Mouse (Mus musculus) intestine, embryonic 15.5 days (tissue): ENCODE measurements at regions not wholly inside any gene's neighbourhood (a gene's known extent, or its start where the extent isn't known, plus 50 kb on each side); places are given as distances from the start of the nearest gene placed in this dataset.

Experiments
- ATAC-seq: fragments of 200-750 bp; cut with Nextera tagmentation; 2 replicates; pipeline ENCODE4 v1.8.0; 2017; ENCODE audit warnings: moderate TSS enrichment, moderate library complexity
- H3K27ac ChIP-seq: fragments of 300-500 bp; sonication (generic); 2 replicates; pipeline ENCODE4 v1.5.1; 2015; ENCODE audit warnings: mild to moderate bottlenecking, inconsistent platforms
- H3K27me3 ChIP-seq: fragments of 300-500 bp; sonication (generic); replicated peaks from 2 replicates; pipeline ENCODE4 v1.6.1; 2015; ENCODE audit warnings: inconsistent platforms
- H3K36me3 ChIP-seq: fragments of 300-500 bp; sonication (generic); 2 replicates; pipeline ENCODE4 v1.6.1; 2015; ENCODE audit warnings: inconsistent platforms
- H3K4me1 ChIP-seq: fragments of 300-500 bp; sonication (generic); replicated peaks from 2 replicates; pipeline ENCODE4 v1.6.1; 2015; ENCODE audit warnings: inconsistent platforms
- H3K4me2 ChIP-seq: fragments of 300-500 bp; sonication (generic); replicated peaks from 2 replicates; pipeline ENCODE4 v1.6.1; 2015; ENCODE audit warnings: mild to moderate bottlenecking, inconsistent platforms
- H3K4me3 ChIP-seq: fragments of 300-500 bp; sonication (generic); replicated peaks from 2 replicates; pipeline ENCODE4 v1.5.1; 2015; ENCODE audit warnings: inconsistent platforms
- H3K9ac ChIP-seq: fragments of 300-500 bp; sonication (generic); 2 replicates; pipeline ENCODE4 v1.6.1; 2015; ENCODE audit warnings: inconsistent platforms
- H3K9me3 ChIP-seq: fragments of 300-500 bp; sonication (generic); 2 replicates; pipeline ENCODE4 v1.6.1; 2016; ENCODE audit warnings: inconsistent platforms
- WGBS: fragments of 180-500 bp; shearing (Covaris S2); methylation state at CpG from one replicate; pipeline ENCODE4 v1.1.7; 2015; 5-methylcytosine and 5-hydroxymethylcytosine counted together

DNA sequence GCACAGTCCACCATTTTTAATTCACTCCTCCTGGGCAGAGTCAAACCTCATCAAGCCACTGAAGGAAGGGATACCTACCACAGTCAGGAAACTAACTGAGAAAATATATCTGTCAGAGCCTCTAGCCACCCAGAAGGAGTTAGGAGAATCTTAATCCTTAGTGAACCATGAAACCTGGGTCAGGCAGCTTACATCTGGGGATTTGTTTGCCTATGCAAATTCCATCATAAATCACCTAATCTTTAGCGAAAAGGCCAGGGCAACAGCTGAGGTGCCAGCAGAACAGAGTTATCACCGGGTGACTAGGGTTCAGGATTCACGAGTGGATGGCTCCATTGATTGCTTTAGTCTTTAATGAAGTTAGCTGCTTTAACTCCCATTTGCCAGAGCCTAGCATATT is 619.3 kb downstream of the Slc22a22 start:
- WGBS = 12% methylated on average over 3 of the region's 3 CpGs
- Histone ChIP-seq H3K27ac (no peak overlapping the region), H3K4me3 (no peak overlapping the region), H3K9ac (no peak overlapping the region), H3K27me3 (no peaks in the 10 kb centered on the region), H3K4me1 (no peaks in the 10 kb centered on the region), H3K9me3 (no peaks in the 10 kb centered on the region), H3K36me3 (no peaks in the 10 kb centered on the region), H3K4me2 (no peak overlapping the region)
- ATAC-seq = no peak

DNA sequence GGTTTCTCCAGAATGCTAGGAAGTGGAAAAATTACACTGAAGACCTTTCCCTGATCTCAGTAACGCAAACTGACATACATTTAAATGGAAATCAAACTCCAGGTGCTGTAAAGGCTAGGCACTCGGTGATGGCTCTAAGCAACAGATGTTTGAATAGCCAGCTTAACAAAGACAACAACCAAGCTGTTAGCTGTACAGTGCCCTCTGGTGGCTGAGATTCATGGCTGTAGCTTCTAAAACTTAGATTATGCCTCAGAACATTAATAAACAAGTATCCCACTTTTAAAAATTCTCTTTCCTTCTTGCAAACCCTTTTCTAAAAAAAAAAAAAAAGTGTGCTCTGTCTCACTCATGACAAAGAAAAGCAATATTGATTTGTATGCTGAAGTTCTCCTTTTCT is 621.4 kb downstream of the Slc22a22 start:
- peak; percentile 43; the same call in 1 of the 2 replicates for ATAC-seq
- WGBS = 15% methylated on average over 2 of the region's 2 CpGs

DNA sequence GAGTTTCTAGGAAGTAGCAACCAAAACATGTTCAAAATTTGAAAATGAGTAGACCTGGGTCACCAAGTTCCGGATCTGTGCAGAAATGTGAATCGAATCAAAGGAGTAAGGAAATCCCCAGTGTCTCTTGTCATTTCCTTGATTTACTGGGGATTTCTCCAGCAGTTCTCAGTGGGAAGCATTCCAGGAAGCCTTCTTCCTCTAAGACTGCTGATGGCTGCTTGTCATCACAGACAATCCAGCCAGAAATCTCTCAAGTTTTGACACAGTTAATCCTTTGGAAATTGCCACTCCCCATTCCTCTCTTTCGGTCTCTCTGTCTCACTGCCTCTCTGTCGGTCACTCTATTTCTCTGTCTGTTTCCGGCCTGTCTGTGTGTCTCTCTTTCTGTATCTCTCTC is 624.3 kb downstream of the Slc22a22 start:
- no peak overlapping the region for H3K4me2 ChIP-seq
- no peak overlapping the region for H3K4me3 ChIP-seq

More for the DNA sequence above, 621.4 kb downstream of the Slc22a22 start:
- H3K27ac ChIP-seq = no peak overlapping the region
- no peaks in the 10 kb centered on the region for H3K36me3 ChIP-seq
- no peak overlapping the region for H3K9ac ChIP-seq
- no peak overlapping the region for H3K4me2 ChIP-seq
- H3K27me3 ChIP-seq = no peaks in the 10 kb centered on the region
- H3K4me1 ChIP-seq = no peaks in the 10 kb centered on the region
- H3K4me3 ChIP-seq = no peak overlapping the region
- H3K9me3 ChIP-seq = no peaks in the 10 kb centered on the region

DNA sequence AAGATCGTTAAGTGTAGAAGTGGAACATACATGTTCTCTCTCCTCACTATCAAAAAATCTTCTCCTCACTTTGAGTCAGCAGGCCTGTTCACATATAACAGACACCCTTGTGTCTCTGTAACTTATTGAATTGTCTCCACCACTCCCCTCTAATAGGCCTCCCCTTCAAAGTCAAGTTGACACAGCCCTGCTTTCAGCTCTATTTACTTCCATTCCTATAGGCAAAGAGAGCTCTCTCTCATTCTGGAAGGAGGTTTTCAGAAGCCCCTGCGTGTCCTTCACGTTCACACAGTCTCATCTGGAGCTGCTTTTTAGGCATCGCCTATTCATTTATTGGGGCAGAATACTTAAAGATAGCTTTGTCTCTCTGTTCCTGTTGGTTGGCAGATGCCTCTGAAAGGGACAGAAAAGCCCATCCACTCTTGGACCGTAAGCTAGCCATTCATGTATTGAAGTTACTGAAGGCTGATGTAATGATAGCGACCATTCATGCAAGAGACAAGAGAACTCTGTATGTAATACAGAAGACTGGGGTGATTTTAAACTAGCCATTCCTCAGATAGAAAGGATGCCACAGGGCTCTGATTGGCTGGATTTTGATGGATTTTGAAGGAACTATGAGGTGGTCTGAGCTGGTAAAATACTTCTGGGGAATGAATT is 629.8 kb downstream of the Slc22a22 start:
- H3K27ac ChIP-seq = no peak overlapping the region
- ATAC-seq = no peak
- H3K36me3 ChIP-seq = no peaks in the 10 kb centered on the region
- H3K27me3 ChIP-seq = no peaks in the 10 kb centered on the region
- H3K9ac ChIP-seq = no peak overlapping the region
- no peaks in the 10 kb centered on the region for H3K4me1 ChIP-seq
- no peak overlapping the region for H3K4me3 ChIP-seq
- no peak overlapping the region for H3K4me2 ChIP-seq
- no peaks in the 10 kb centered on the region for H3K9me3 ChIP-seq
- 85% methylated on average over 6 of the region's 6 CpGs for WGBS

More for the DNA sequence above, 624.3 kb downstream of the Slc22a22 start:
- Histone ChIP-seq H3K9ac (no peak overlapping the region), H3K36me3 (no peaks in the 10 kb centered on the region), H3K27me3 (no peaks in the 10 kb centered on the region), H3K27ac (no peak overlapping the region), H3K4me1 (no peaks in the 10 kb centered on the region), H3K9me3 (no peaks in the 10 kb centered on the region)
- no peak for ATAC-seq
- WGBS = 73% methylated on average over 5 of the region's 5 CpGs

DNA sequence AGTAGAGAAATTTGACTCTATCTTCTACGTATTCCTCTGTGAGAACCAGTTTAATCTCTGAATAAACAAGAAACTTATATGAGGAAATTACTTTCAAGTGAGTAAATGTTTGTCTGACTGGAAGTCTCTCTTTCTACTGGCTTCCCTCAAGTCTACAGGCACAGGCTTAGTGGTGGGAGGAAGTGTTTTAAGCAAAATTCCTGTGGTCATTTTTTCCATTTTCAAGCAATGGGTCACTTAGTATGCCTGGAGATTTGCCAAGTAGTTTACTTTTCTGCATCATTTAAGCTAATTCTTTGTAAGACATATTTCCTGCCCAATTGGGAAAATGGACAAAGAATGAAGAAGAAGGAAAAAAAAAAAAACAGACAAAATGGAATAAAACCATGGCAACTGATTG is 632.9 kb downstream of the Slc22a22 start:
- no peaks in the 10 kb centered on the region for H3K27me3 ChIP-seq
- no peaks in the 10 kb centered on the region for H3K4me1 ChIP-seq
- H3K36me3 ChIP-seq = no peaks in the 10 kb centered on the region
- no peak overlapping the region for H3K4me3 ChIP-seq
- no peak overlapping the region for H3K27ac ChIP-seq
- ATAC-seq = no peak
- 37% methylated on average over 1 of the region's 1 CpGs for WGBS
- no peak overlapping the region for H3K4me2 ChIP-seq
- H3K9me3 ChIP-seq = no peaks in the 10 kb centered on the region
- no peak overlapping the region for H3K9ac ChIP-seq

DNA sequence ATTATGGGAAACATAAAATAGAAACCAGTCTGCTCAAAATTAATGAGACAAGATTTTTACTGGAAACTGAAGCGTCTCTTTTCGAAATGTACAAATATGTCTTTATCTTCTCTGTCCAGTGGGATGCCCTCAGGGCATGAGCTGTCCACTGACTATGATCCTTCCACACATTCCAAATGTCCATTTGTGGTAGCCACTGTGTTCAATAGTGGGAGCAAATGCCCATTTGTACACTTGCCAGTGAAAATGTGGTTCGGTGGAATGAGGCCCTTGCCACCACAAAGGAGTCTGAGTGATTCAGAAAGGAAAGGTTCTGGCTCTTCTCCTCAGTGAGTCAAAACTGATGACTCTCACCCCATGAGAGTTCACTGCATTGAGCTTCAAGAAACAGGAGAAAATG is 635.9 kb downstream of the Slc22a22 start:
- Histone ChIP-seq H3K27ac (no peak overlapping the region), H3K9ac (no peak overlapping the region), H3K27me3 (no peaks in the 10 kb centered on the region), H3K4me1 (no peaks in the 10 kb centered on the region), H3K4me3 (no peak overlapping the region), H3K9me3 (no peaks in the 10 kb centered on the region), H3K36me3 (no peaks in the 10 kb centered on the region), H3K4me2 (no peak overlapping the region)
- ATAC-seq = no peak
- 85% methylated on average over 3 of the region's 3 CpGs for WGBS

DNA sequence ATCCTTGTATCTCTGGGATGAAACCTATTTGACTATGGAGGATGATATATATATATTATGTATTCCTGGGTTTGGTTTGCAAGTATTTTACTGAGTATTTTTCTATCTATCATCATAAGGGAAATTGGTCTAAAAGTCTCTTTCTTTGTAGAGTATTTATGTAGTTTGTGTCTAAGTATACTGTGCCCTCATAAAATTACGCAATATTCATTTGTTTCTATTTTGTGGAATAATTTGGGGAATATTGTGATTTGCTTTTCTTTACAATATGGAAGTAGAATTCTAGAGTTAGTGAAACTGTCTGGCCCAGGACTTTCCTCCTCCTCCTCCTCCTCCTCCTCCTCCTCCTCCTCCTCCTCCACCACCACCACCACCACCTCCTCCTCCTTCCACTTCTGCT is 640.1 kb downstream of the Slc22a22 start:
- H3K9ac ChIP-seq = no peak overlapping the region
- H3K27me3 ChIP-seq = no peaks in the 10 kb centered on the region
- 94% methylated on average over 1 of the region's 1 CpGs for WGBS
- H3K27ac ChIP-seq = no peak overlapping the region
- ATAC-seq = no peak
- no peaks in the 10 kb centered on the region for H3K36me3 ChIP-seq
- H3K4me1 ChIP-seq = no peaks in the 10 kb centered on the region
- H3K4me3 ChIP-seq = no peak overlapping the region
- no peaks in the 10 kb centered on the region for H3K9me3 ChIP-seq
- H3K4me2 ChIP-seq = no peak overlapping the region

DNA sequence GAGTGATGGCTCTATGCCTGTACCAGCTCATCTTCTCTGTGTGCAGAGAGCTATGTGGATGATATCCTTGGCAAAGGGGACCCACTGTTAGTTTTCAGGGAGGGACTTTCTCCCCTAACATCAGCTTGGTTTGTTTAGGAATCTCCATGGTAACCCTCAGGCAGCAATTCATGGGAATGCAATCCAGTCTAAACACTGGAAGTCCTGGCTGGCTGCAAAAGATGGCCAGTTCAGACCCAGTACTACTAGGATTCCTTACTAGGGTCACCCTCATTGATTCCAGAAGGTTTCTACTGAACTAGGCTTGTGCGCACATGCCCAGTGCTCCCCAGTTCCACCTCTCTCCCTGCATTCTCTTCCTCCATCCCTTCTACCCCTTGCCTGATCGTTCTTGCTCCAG is 642.8 kb downstream of the Slc22a22 start:
- H3K4me3 ChIP-seq = no peak overlapping the region
- no peaks in the 10 kb centered on the region for H3K9me3 ChIP-seq
- no peaks in the 10 kb centered on the region for H3K4me1 ChIP-seq
- no peaks in the 10 kb centered on the region for H3K36me3 ChIP-seq
- no peak overlapping the region for H3K27ac ChIP-seq
- no peak overlapping the region for H3K9ac ChIP-seq
- H3K4me2 ChIP-seq = no peak overlapping the region
- ATAC-seq = no peak
- H3K27me3 ChIP-seq = no peaks in the 10 kb centered on the region
- WGBS = 61% methylated on average over 2 of the region's 2 CpGs

DNA sequence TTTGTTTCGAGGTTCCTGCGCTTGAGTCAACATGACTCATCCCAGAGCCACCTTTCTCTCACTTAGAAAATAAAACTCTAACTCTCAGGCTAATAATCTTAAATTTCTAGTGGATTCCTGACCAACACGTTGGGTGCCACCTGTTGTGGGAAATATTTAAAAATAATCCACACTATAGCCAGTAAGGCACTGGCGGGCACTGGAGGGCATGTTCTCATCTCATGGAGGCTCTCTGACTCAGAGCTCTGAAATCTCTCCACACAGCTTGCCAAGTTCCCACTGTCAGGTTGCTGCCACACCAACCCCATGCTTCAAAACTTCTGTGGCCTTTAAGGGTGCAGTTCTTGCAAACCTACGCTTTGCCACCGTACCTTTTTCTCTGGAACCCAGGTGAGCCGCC is 644.8 kb downstream of the Slc22a22 start:
- 93% methylated on average over 7 of the region's 7 CpGs for WGBS
- H3K9me3 ChIP-seq = no peaks in the 10 kb centered on the region
- H3K4me2 ChIP-seq = no peak overlapping the region
- no peak overlapping the region for H3K27ac ChIP-seq
- no peak for ATAC-seq
- H3K36me3 ChIP-seq = no peaks in the 10 kb centered on the region
- no peaks in the 10 kb centered on the region for H3K4me1 ChIP-seq
- no peak overlapping the region for H3K9ac ChIP-seq
- no peak overlapping the region for H3K4me3 ChIP-seq
- no peaks in the 10 kb centered on the region for H3K27me3 ChIP-seq

DNA sequence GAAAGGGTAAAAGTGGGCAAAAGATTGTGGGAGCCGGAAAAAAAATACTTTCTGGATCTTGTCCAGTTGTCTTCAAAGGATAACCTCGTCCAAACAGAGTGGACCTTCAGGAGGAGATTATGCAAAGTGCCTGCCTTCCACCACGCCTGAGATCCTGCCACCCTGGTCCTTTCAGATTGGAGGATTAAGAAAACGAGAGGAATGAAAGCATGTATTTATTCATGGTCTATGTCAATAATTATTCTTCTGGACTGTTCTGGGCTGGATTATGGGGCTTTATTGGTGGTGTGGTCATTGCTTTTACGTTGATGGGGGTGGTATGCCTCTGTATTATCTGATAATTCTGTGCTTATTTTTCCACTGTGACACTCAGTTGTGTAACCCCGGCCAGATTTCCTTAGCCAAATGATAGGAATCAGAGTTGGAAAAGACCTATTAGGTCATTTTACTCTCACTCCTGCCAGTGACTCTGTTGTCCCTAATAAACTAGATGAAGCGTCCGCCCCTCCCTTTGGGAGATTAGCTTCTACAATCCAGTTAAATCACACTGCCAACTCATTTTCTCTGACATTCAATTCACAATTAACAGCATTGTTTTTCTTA is 656.3 kb downstream of the Slc22a22 start:
- no peak overlapping the region for H3K4me2 ChIP-seq
- no peaks in the 10 kb centered on the region for H3K9me3 ChIP-seq
- WGBS = 63% methylated on average over 8 of the region's 8 CpGs
- no peaks in the 10 kb centered on the region for H3K4me1 ChIP-seq
- H3K4me3 ChIP-seq = no peak overlapping the region
- no peaks in the 10 kb centered on the region for H3K27me3 ChIP-seq
- no peak overlapping the region for H3K27ac ChIP-seq
- ATAC-seq = no peak
- H3K9ac ChIP-seq = no peak overlapping the region
- no peaks in the 10 kb centered on the region for H3K36me3 ChIP-seq

DNA sequence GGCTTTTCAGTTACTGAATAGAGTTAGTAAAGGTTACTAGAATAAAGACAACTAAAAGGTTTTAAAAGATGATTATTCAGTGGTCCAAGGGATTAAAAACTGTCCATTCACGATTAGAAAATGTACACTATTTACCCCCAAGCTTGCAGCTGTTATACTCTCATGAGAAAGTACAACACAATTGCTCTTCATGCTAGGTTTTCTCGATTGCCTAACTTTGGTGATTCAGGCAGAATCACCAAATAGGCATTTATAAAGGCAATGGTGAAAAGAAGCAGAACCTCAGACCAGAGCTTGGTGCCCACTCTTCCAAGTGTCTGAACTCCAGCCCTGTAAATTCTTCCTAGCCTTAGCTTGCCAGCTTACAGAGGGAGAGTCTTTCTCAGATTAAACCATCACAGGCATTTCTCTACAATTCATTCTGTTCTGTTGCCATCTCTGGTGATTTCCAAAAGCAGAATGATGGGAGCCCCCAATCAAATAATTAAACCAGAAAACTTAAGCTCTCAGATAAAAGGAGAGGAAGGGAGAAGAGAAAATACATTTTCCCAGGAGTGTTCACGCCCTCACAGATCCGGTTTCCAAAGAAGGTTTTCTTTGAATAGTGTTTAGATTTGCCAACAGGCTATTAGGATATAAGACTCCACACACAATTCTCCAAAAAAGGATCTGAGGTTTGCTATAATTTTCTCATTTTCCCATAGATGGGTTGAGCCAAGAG is 657.0 kb downstream of the Slc22a22 start:
- Histone ChIP-seq H3K27me3 (no peaks in the 10 kb centered on the region), H3K4me1 (no peaks in the 10 kb centered on the region), H3K4me3 (no peak overlapping the region), H3K27ac (no peak overlapping the region), H3K36me3 (no peaks in the 10 kb centered on the region), H3K4me2 (no peak overlapping the region), H3K9me3 (no peaks in the 10 kb centered on the region), H3K9ac (no peak overlapping the region)
- WGBS = 79% methylated on average over 4 of the region's 4 CpGs
- no peak for ATAC-seq

DNA sequence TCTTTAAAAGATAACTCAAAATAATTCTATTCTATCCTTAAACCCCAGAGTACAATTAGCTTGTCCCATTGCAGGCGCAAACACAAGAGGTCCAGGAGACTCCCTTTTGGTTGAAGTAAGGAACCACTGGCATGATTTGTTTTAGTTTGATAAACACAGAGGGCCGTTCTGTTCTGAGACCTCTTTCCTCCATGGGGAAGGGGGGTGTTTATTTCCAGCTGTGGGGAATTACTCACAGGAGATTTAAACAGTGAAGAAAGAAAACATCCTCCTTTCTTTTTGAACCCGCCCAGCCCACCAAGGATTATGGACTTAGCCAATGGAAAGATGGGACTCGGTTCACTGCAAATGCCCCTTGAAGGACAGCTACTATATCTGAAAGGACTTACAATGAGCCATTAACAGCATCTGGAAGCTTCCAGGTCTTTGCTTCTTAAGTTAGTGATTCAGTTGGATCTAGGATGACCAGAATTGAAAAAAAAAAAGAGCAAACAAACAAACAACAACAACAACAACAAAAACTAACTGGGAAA is 659.2 kb downstream of the Slc22a22 start:
- Histone ChIP-seq H3K9ac (no peak overlapping the region), H3K27me3 (no peaks in the 10 kb centered on the region), H3K4me3 (no peak overlapping the region), H3K36me3 (no peaks in the 10 kb centered on the region), H3K27ac (no peak overlapping the region), H3K4me1 (no peaks in the 10 kb centered on the region), H3K4me2 (no peak overlapping the region), H3K9me3 (no peaks in the 10 kb centered on the region)
- 33% methylated on average over 4 of the region's 4 CpGs for WGBS
- ATAC-seq = no peak
